Mouse (Mus musculus) CH12F3 (cell line): ENCODE measurements at regions not wholly inside any gene's neighbourhood (a gene's known extent, or its start where the extent isn't known, plus 50 kb on each side); places are given as distances from the start of the nearest gene placed in this dataset.

Experiments
- in situ Hi-C: fragments of 300-500 bp; cut with MboI; formaldehyde crosslinking; loops from 2 replicates; pipeline ENCODE4 v1.14.3; 2020; ENCODE audit warnings: low sequenced_read_pairs

DNA sequence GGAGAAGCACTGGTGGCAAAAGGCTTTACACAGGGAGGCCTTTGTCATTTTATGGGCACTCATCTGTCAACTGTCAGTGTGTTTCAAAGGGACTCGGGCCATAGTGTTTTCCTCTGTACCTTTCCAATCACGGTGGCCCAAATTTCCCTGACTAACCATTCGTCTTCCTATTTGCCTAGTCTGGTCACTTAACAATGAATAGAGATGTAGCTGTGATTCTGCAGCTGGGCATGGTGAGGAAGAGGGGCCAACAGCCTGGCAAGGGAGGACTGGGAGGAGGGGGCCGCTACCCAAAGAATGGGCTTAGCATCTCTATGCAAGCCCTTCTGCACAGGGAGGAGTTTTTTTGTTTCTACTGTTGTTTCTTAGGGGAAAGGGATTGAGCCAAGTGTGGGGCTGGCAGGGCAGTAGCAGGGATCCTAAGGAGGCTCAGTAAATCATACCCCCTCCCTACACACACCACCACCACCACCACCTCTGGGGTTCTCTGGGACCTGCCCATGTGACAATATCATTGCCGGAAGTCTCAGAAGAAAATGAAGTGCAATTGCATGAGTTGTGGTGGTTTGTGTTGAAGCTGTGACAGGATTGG, 367.2 kb downstream of the Nkx6-1 start:
- in situ Hi-C loops: no loop called here

DNA sequence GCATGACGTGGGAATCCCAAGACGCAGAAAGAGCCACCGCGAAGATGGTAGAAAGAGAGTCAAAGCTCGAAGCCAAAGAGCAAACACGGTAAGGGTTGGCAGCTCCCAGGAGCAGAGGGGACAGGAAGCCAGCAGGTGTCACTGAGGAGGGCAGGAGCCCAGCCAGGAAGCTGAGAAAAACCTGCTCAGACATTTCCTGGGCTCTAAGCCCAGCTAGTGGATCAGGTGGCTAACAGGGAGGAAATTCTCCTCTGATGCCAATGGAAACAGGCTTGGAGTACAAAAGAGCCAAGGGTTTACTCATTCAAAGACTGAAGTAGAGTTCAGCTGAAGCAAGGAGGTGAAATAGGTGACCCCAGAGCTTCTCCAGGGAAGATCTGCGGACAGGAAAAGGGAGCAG, 368.9 kb downstream of the Nkx6-1 start:
- in situ Hi-C loops: no loop called here

DNA sequence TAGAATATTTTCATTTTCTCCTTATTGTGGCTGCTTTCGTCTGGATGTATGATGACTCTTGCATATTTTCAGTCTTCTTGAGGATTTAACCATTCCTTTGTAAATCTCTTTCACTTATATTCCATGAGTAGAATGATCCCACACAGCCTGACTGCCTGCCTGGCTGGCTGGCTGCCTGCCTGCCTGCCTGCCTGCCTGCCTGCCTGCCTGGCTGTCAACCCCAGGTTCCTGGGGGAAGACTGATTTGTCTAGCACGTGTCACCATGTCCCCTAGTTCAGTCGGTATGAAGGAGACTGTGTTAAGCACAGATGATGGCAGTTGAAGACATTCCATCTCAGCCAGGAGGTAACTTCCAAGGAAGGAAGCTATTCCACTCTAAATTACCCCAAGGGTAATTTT, 370.8 kb downstream of the Nkx6-1 start:
- in situ Hi-C loops: no loop called here

DNA sequence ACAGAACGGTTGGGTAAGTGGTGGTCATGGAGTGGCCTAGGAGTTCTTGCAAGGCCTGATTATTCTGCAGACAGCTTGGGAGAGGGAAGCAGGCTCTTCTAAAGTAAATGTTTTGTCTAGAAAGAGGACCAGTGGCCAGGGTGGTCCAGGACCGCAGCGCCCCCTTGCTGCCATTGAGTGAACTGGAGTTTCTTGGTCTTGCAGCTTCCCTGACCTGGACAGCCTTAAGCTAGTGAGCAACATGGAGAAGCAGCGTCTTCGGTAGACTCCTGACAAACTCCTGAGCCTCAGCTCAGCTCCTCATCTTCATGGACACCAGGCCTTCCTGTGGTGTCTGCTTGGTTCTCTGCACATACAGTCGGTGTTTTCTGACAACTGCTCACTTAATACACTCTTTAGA, 376.4 kb downstream of the Nkx6-1 start:
- in situ Hi-C loops: loop anchor here (10.0 kb wide), 1 partner anchor 264 kb away; no protein-coding TSS in a partner anchor

DNA sequence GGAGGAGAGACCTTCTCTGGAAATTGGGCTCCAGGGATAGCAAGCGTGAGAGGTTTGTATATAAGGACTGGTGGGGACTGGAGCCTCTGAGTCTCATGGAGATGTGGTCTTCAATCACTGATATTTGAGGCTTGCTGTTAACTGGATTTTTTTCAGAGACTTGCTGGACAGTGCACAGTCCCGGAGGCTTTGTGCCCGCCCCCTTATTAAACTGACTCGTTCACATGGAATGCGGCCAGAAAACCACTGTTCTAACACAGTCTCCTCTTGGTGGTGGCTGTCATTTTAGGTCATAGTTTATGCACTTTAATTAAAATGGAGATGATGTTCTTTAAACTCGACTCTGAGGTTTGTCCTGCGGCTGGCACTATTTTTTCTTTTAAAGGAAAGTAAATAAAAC, 378.9 kb downstream of the Nkx6-1 start:
- in situ Hi-C loops: loop anchor here (10.0 kb wide), 1 partner anchor 261 kb away; no protein-coding TSS in a partner anchor

DNA sequence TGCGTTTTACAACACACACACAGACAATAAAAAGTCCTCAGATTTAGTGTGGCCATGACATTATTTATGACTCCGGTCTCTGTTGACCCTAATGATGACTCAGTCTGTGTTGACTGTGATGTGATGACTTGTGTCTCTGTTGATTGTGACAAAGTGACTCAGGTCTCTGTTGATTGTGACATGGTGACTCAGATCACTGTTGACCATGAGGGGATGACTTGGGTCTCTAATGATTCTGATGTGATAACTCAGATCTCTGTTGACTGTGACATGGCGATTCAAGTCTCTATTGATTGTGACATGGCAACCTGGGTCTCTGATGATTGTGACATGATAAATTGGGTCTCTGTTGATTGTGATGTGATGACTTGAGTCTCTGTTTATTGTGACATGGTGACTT, 405.0 kb downstream of the Gpat3 start:
- in situ Hi-C loops: no loop called here

DNA sequence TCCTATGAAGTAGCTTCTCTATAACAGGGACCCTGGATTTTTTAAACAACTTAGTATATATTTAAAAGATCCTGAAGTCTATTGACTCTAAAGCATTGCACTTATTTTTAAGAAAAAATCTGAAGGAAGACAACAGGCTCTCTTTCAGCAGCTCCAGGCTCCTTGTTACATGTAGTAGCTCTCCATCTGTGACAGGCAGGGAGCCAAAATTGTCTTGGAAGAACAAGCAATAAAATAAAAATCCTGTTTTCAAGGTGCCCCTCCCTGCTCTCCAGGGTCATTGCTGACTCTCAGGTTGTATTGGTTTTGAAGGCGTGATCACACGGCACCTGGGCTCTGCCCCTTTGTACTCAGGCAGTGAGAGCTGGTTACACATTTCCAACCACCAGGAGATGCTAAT, 397.1 kb downstream of the Gpat3 start:
- in situ Hi-C loops: no loop called here

DNA sequence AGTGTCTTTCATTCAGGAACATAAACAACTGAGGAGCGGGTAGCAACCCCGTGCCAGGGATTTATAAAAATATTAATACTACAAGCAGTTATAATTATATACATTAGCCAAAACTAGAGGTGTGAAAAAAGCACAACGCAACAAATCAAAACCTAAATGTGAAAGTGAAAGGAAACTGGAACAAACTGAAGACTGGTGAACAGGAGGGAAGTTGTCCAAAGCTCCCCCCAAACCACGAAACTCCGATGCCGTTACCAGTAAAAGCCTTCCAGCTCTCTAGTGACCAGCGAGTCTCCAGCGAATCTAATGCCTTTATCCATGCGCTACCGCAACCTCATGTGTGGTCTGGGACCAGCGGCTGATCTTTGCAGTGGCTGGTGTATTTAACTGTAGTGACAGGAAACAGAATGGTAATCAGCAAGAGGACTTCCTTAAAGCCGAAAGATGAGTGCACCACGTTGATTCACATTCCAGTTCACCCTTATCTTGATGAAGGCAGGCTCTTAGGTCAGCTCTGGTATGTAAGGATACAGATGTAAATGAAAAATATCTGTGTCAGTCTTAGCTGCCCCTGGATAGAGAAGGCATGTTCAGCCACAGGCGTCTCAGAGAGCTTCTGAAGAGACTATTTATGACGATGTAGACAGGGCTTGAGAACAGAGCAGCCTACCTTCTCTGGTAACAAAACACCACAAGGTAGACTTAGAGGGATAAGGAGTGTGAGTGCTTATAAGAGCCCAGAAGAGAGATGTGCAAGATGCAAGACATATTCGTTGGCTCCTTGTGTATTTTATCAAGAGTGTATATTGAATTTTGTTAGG, 394.0 kb downstream of the Gpat3 start:
- in situ Hi-C loops: no loop called here

DNA sequence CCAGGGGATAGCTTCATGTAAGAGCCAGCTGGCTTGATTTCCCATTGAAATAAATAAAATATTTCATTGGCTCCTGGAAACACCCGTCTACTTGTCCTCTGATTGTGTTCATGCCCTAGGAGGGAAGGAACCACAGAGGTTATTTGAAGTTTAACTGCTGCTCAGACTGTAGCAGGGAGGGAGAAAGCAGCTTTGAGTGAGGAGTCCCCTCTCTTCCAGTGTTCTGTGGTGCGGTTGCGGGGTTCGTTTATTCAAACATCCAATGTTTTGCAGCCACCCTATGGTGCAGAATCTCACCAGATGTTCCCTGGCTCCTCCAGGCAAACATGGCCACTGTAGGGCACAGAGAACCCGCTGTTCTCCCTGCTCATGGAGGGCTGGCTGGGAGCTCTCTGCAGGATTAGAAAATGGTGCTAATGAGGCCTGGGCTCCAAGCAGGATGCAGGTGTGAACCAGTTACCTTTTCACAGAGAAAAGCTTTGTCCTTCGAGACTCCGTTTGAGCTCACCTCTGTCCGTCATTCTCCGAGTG, 390.7 kb downstream of the Gpat3 start:
- in situ Hi-C loops: no loop called here

DNA sequence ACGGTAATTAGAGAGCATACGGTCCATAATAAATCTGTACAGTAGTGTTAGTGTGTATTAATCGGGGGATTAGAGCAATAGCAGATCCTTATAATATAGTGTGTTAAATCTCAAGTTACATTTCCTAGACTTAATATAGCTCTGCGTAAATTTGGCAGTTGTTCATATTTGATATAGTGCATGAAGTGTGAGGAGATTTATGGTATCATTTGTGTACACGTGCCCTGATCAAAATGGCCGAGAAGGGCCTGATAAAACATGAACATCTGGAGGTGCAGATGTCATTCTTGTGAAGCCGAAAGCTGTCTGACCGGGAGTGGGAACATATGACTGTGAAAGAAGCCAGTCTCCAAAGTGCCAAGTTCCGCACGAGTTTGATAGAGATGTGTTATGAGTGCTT, 376.9 kb downstream of the Gpat3 start:
- in situ Hi-C loops: no loop called here

DNA sequence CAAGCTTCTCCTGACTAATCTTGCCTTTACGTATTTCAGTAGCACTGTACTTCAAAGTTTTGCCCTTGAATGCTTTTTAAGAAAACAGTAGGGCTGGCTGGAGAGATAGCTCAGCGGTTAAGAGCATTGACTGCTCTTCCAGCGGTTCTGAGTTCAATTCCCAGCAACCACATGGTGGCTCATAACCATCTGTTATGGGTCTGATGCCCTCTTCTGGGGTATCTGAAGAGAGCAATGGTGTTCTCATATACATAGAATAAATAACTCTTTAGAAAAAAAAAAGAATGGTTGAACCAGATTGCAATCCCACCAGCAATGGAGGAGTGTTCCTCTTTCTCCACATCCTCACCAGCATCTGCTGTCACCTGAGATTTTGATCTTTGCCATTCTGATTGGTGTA, 372.6 kb downstream of the Gpat3 start:
- in situ Hi-C loops: no loop called here

DNA sequence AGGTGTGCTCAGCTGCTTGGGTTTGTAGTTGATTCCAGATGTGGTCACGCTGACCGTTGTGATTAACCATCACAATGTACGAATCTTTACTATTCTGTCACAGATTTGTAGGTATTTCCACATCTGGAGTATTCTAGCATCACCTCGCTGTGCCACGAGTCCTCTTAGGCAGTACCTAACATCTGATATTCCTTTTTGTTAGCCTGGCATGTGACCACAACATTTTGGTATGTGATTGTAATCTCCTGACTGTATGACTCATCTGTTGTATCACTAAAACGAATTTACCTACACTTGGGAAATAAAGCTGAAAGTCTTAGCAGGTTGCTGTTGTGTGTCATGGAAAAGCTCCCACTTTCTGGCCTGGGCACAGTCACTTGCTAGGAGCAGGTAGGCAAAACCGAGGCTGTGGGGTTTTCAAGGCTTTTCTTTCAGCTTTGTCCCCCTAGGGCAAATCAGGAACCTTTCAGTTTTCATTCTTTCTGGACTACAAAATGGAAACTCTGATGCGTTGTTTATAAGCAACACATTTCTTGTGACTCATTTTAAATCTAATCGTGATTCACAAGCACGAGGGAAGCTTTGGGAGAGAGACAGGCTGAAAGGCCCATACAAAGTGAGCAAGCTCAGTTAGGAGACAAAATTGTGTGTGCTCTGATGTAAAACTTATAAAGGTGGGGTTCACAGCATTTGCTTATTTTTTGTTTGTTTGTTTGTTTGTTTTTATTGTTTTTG, 371.5 kb downstream of the Gpat3 start:
- in situ Hi-C loops: no loop called here

DNA sequence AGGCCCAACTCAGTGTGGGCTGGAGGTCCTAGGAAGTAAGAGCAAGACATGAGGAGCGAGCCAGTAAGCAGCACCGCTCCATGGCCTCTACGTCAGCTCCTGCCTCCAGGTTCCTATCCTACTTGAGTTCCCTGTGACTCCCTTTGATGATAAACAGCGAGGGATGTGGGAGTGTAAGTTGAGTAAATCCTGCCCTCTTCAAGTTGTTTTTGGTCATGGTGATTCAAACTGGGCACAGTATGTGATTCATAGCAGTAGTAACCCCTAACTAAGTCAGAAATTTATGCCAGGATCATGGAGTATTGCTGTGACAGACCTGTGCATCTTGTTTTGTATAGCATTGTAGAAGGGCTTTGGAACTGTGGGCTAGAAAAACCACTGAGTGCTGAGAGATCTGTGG, 366.5 kb downstream of the Gpat3 start:
- in situ Hi-C loops: no loop called here

DNA sequence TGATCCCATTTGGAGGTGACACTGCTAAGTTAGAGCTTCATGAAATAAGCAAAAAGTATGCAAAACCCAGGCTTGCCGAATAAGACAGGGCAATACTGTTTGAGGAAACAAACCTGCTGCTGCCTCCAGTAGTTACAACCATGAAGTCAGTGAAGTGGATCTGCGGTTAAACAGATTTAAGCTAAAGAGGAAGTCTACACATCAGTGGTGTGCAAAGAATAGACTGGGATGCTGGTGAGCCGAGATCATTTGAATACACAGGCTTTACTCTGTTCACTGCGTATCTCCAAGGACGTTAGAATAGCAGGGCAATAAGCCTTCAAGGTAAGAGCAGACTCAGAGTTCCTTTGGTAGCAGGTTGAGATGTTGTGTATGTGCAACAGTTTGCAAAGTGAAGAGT, 362.6 kb downstream of the Gpat3 start:
- in situ Hi-C loops: no loop called here

DNA sequence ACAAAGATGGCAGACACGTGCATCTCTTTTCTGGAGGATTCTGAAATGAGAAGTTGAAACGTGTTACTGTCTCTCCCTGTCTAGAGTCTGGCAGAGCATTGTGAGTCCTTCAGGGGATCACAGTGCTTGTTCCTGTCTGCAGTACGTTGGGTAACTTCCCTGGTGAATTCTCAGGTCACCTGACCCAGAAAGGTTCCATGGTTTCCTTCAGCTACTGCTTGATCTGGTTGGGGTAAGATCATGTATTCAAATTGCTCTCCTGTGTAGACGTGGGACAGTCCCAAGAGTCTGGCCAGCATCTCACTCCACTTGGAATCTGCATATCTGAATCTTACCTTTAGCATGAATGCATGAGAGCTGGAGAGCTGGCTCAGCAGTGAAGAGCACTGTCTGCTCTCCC, 350.0 kb downstream of the Gpat3 start:
- in situ Hi-C loops: no loop called here

DNA sequence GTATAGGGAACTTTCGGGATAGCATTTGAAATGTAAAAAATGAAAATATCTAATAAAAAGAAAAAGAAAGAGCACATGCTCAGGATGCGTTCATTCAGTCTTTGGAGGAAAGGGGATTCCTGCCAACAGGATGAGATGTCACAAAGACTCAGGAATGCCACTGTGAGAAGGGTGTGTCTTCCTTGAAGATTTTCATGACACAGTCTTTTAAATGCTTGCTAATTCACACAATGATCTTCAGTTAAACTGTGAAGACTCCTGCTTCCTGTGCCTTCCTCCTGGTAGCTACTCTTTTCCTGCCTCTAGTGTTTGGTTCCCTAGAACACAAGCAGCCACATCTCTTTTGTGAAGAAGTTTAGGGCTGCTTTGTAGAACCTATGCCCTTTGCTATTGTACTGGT, 345.5 kb downstream of the Gpat3 start:
- in situ Hi-C loops: no loop called here

DNA sequence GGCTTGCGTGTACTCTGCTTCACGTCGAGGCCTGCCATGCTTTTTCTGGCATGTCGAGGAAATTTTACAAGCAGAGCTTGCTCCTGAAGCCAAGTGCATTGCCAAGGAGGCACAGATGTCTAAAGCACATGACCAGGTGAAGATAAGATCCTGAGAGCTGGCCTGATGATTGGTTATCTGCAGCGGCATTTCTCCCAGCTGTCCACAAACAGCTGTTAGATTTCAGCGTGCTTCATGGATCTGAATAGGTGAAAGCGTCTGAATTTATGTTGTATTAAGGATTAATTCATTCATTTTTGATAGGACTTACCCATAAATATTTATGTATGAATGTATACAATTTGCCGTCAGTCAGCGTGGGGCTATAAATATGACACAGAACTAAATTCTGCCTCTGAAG, 327.7 kb downstream of the Gpat3 start:
- in situ Hi-C loops: no loop called here

DNA sequence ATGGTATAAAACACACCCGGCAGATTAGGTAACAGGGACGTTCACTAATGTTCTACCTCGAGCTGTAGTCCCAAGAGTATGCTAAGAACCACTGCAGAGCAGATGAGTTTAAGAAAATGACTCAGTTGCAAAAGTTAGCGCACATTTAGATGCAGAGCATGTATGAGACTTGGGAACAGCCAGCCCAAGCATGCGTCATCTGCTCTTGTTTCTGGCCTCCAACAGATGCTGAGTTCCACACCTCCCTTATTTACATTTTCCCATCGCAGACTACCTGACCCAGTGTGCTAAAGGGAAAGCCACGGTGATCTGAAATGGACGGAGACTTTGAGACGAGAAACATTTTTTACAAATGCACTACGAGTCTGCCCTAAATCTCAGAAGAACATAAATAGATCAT, 327.3 kb downstream of the Gpat3 start:
- in situ Hi-C loops: no loop called here

DNA sequence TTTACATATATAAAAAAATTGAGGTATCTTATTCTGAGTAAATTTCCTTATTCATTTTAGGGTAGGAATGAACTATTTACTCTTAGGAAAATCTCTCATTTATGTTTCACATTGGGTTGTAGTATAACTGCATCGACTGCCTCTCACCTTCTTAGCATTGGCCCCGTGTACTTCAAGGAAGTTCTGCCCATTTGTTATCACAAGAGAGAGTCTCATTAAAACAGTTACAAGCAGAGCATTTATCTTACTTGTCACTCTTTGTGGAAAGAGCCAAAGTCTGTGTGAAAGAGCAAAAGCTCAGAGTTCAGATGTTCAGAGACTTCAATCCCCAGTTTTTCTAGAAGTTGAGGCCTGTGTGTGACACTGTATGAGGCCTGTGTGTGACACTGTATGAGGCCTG, 323.6 kb downstream of the Gpat3 start:
- in situ Hi-C loops: no loop called here

DNA sequence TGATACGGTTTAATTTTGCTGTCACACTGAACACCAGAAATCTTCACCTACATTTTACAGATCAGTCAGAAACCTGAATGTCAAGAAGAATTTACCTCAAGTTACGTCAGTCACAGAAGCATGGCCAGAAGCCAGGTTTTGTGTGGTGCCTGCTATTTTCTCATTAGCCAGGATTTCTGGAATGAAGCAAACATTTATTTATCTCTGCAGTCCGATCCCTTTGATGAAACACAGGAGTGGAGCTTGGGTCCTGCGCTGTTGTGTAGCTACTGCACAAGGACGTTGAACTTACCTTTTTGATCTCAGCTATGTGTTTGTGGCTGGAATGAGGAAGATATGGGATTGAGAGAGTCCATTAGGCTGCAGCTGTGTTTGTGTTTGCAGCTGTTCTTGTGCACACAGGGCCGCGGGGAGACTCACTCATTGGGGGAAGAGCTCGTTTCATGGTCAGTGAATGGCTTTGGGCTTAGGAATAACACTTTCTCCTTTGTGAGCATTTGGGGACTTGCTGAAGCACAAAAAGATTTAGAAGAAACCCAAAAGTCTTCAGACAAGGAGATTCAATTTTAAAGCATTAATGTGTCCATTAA, 318.2 kb downstream of the Gpat3 start:
- in situ Hi-C loops: no loop called here

DNA sequence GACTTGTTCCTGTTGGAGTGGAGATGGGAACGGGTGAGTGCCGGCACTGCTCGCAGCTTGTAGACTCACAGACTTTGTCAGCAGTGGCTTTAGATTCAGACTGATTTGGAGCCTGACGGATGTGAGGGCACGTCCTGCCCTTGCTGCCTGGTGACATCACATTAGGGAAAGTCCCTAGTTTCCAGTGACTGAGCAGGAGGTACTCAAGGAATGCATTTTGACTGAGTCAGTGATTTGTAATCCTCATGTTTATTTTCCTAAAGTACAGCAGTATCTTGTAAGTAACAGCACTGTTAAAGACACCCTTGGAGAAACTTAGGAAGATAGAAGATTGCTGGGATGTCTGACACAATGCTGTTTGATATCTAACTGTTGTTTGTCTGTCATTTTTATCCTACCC, 317.6 kb downstream of the Gpat3 start:
- in situ Hi-C loops: no loop called here
